Mouse (Mus musculus): ENCODE data around the gene Trub2.

Gene Trub2

DNA sequence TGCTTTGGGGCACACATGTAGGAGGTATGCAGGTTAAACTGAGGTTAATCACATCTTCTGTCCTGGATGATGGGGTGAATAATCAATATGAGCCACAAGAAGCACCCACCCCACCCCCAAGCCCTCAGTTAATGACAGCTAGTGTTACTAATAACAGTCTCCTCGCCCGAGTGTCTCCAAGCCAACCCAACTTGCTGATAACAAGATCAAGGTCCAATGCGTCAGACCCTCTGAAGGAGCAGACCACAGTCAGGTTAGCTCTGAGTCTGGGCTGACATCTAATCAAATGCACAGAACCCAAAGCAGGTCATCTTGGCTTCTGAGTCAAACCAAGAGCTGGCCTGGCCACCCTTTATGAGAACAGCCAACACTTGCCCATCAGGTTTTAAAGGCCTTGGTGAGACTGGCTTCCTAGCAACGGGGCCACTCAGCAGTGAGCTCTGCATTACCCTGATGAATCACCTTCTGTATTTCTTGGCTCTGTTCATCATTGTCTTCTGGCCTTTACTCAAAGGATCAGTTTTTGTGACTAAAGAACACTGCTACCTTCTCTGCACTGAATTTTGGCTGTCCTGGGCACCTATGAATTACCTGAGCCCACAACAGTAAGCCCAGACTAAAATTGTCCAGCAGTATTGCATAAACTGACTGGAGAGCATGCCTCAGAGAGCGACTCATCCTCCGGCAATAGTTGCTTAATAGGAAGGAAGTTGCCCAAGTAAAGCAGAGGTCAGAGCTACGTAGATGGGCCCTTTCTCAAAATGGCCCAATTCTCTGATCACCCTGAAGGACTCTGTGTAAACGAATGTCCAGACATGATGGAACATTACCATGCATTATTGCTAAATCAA lies 16.5 kb downstream of the Trub2 start:
- no peak for DNase-seq

DNA sequence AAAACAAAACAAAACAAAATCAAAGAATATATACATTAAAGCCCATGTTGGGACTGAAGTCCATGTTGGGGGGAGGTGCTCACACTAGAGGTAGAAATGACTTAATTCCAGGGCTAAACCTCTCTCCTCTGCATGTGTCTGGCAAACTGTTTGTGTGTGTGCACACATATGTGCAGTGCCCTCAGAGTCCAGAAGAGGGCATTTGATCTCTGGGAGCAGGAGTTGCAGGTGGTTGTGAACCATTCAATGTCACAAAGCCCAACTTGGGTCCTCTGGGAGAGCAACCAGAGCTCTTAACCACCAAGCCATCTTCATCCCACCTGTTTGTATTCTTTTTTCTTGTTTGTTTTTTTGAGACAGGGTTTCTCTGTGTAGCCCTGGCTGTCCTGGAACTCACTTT lies 18.1 kb downstream of the Trub2 start:
- DNase-seq: no peak

DNA sequence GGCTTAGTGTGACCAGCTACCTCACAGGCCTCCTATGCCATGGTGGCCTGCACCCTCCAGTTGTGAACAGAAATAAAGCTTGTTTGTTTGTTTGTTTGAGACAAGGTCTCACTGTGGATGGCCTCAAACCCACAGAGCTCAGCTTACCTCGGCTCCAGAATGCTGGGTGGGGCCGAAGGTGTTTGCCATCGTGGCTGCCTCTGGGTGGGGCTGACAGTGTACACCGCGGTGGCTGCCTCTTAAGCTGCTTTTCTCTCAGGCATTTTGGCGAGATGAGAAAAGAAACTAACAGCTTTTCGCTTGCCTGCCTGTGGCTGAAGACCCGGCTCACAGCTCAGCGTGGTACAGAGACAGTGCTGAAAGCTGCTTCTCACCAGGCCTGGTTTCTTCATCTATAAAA lies 19.4 kb downstream of the Trub2 start:
- DNase-seq: no peak

DNA sequence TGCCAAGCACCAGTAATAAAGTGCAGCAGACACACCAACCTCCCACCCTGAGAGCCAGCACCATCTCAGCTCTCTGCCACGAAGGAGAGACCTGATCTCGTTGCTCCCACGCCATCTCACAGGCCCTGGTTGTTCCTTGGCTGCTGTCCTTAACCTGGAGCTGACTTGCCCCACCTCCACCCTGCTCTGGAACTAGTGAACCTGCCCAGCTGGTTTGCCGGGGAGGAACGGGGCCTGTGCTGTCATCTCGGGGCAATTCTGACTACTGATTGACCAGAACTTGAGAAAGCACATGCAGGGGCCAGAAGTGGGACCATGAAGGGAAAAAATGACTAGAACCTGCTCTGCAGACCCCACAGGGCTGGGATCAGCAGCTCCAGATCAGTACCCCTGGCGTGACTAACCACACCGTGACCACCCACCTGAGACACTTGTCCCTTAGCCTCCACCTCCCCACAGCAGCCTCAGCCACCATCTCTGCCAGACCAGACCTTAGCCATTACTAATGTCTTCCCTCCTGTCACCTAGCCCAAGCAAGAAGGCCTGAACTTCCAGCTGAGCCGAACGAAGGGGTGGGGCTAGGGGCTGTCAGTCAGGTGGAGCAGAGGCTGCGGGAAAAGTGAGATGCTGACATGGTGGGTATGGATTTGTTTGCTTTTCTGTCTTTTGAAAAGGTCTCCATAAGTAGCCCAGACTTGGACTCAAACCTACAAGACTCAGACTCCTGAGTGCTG lies 20.2 kb downstream of the Trub2 start:
- no peak for DNase-seq

DNA sequence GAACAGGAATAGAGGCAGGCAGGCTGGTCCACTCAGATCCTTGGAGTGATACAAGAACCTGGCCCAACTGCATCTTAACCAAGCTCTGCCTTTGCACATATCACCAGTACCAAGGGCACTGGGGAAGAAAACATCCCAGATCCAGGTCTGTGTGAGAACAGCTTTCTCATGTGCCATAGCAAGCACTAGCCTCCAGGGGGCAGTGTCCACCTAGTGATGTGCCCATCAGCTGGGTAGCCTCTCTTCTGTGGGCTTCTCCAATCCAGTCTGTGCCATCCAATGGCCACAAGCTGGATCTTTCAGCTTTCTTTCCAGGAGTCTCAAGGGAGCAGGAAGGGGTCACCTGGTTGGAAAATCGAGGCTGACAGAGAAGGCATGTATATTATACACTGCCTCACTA lies 23.5 kb downstream of the Trub2 start:
- DNase-seq: peak; percentile 20

DNA sequence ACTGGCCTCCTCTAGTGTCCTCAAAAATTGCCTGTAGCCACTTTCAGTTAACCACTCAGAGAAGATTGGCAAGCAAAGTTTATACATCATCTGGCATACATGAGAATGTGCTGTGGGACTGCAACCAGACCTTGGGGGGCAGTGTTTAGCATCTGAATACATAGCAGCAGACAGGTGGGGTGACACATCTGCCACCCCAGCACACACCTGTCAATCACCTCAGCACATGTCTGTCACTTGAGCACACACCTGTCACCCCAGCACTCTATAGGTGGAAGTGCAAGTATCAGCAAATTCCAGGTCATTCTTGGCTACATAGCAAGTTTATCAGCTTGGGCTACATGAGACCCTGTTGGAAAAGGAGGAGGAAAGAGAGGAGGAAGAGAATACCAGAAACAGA lies 32.6 kb downstream of the Trub2 start:
- DNase-seq: no peak

DNA sequence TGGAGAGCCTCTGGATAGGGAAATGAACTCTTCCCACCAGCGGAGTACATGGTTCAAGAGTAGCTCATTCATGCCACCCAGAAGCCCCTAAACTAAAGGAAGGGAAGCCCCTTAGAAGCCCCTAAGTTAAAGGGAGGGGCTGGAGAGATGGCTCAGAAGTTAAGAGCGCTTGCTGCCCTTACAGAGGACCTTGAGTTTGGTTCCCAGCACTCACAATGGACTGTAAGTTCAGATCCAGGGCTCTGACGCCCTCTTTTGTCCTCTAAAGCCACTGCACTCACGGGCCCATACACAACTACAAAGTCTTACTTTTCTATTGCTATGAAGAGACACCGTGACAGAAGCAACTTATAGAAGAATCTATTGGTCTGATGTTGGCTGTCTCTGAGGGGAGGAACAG lies 35.9 kb downstream of the Trub2 start:
- no peak for DNase-seq

DNA sequence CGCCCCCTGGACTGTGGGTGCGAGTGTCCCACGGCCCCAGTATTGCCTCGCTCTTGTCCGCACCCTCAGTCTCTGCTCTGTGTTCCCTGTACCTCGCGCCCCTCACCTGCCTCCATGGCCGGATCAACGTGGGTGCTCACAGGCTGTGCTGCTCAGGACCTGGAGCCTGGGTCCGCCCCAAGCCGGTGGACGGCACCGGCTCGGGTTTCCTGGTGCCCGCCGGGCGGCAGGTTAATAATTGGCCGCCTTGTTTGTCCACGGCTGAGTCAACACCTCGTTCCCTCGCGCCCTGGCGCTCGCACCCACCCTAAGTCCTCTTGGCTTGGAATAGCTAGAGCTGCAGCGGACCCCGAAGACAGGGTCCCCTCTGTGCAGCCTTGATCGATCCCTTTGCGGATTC lies 36.8 kb downstream of the Trub2 start, which contains the start of gene Gm13420:
Gene Gm13420 (minus strand): TSS at position 189 of the 400 bp plus-strand sequence.
- no peak for DNase-seq

DNA sequence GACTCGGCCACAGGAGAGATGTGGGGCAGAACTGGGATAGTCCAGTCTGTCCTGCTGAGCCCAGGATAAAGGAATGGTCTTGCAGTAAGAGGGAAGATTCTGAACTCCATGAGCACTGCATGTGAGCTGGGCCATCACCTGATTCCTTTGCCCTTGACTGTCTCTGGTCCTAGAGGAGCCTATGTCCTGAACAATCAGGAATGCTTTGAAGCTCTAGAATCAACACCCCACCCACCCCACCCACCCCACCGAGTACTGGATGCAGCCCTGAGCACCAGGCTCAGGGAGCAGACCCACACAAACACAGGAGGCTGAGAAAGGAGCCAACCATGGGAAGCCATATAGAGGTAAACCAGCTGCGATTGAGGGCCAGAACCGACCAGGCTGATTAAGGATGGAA lies 39.8 kb downstream of the Trub2 start:
- DNase-seq: no peak

DNA sequence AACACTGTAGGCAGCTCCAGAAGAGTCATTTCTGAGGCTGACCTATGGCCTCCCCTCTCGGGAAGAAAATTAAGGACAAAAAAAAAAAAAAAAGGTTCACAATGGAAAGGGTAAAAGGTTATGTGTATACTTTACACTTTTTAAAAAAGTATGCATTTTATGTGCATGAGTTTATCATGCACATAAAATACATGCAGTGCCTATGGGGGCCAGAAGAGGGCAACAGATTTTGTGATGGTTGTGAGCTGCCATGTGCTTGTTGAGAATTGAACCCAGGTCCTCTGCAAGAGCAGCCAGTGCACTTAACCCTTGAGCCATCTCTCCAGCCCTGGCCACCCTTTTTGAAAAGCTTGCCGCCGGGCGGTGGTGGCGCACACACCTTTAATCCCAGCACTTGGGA lies 40.5 kb downstream of the Trub2 start:
- DNase-seq: no peak

DNA sequence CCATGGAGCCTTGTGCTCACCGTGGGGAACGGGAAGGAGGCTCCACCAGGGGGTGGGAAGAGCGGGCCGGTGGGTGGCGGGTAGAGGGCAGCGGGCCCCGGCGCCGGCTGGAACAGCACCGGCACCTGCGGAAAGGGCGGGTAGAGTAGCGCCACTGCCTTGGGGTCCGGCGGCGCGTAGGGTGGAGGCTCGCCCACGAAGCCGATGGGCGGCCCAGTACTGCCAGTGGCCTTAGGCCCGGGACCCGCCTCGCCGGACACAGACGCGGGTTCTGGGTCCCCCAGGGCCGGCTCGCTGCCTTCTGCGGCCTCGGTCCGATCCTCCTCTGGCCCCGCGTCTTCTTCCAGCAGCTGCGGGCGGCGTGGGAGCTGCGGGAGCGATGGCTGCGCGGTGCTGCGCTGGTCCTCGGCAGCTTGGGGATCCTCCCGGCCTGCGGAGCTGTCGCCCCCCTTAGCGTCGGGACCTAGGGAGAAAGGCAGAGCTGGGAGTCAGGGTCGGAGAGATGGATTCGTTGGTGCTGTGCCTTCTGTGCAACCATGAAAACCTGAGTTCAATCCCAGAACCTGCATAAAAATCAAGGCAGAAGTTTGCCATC lies 41.0 kb downstream of the Trub2 start:
- DNase-seq: peak; percentile 37

DNA sequence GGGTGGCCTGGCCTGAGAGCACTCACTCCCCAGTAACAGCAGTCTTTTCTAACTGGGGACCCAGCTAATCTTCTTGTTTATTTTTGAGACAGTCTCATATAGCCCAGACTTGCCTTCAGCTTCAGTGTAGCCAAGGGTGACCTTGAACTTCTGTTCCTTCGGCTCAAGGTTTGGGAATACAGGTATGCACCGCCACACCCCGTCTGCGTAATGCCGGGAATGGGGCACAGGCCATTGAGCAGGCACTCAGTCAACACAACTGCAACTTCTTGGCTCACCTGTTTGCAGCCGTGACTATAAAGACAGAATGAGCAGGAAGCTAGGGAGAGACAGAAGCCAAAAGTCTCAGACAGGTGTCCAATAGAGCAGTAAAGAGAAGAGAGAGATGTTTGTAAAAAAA lies 44.0 kb downstream of the Trub2 start:
- no peak for DNase-seq

DNA sequence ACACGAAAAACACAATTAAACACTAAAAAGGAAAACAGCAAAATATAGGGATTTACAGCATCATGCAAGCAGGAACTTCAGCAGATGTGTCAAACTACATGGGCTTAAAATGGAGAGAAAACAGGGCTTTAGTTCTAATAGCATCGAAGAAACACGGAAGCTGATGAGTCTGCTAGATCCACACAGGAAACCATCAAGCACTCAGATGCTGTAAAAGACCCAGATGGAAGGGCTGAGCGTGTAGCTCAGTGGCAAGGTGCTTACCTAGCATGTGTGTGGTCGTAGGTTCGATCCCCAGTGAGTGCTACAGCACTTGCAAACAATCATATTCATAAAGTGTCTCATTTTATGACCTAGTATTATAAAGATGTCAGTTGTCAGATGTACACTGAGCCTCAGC lies 47.1 kb downstream of the Trub2 start:
- no peak for DNase-seq

DNA sequence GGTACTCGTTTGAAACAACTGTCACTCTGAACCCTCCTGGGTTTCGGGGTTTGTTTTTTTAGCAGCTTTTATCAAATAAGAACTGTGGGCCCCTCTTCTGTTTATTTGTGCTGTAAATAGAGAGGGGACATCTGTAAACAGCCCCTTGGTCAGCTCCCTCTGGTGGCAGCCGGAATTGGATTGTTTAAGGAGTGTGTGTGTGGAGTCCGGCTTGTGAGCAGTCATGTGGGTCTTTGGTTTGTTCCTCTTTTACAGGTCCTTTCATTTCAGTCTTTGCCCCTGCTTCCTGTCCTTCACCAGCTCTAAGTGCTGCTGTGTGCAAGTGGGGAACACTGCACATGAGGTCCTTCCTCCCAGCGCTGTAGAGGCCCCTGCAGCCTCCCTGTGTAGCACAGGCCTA lies 48.9 kb downstream of the Trub2 start:
- DNase-seq: peak; percentile 21

DNA sequence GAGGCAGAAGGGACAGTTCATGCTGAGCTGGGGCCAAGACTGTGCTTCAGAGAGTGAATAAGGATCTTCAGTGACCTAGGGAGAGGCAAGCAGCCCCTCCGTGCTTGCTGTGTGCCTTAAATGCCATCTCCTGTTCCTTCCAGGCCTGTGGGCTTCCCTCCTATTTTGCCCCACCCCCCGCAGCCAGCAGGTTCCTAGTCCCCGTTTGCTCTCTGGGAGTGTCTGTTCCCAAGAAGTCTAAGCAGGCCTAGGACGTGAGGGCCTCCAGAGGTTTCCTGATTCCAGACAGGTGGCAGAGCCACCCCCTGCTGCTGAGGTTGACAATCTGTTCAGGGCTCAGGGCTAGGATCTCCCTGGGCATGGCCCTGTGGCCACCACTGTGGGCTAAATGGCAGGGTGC lies 49.5 kb downstream of the Trub2 start:
- no peak for DNase-seq

DNA sequence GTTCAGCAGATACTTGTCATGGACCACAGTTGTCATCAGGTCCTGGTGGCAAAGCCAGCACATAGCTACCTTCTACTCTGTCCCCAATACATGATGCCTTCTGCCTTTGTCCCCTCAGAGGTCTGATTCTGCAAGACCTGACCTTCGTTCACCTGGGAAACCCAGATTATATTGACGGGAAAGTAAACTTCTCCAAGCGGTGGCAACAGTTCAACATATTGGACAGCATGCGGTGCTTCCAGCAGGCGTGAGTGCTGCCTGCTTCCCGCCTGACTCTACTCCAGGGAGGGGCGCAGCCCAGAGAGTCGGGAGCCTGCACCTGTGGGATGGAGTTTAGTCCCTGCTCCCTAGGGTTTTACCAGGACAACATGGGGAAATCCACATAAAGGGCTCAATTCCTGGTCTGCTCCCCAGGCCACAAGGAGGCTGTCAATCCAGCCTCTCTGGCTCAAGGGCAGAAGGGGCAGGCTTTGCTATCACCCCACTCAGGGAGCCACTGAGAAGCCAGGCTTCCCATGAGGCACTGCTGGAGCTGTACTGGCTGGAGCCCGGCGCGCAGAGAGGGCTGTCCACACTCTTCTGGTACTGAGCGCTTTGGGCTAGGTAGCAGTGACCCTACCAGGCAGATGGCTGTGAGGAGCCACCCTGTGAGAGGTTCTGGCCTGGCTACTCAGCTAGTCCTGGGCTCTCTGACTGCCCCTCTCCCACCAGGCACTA lies 50.9 kb downstream of the Trub2 start:
- DNase-seq: no peak

DNA sequence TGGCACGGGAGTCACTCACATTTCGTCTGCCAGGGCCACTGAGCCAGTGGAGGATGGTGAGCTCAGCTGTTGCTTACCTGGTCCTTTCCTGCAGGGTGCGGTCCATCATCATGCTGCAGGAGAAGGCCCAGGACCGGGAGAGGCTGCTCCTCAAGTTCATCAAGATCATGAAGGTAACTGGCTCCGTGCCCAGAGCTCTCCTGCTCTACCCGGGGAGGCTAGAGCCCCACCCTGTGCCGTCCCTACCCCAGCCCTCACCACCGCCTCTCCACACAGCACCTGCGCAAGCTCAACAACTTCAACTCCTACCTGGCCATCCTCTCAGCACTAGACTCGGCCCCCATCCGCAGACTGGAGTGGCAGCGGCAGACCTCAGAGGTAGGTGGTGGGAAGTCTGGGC lies 52.6 kb downstream of the Trub2 start:
- no peak for DNase-seq

DNA sequence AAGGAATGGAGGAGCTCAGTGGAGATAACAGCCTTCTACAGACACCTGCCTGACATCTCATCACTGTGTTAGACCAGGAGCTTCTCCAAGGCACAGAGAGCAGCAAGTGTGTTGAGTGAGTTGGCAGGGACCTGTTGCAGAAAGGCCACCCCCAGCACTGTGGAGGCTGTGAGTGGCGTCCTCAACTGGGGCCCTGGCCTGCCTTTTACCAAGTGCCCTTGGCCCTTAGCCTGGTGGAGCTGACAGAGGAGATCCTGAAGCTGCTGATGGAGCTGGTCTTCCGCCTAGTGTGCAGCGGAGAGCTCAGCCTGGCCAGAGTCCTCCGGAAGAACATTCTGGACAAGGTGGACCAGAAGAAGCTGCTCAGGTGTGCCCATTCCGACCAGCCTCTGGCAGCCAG lies 55.0 kb downstream of the Trub2 start:
- no peak for DNase-seq

DNA sequence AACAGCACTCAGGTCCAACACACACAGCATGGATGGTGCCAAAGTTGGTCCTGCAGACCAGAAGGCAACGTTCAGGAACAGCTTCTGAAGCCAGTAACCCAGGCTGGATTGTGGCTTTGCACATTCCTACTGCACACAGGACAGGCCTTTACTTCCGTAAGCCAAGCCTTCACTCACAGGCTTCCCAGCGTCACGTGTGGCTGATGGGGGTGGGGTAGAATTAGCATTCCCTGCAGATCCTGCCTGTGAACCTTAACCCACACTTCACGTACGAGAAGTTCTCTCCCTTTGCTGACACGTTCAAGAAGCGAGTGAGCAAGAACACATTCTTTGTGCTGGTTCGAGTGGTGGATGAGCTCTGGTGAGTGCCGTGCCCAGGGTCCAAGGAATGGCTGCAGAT lies 55.7 kb downstream of the Trub2 start:
- no peak for DNase-seq

DNA sequence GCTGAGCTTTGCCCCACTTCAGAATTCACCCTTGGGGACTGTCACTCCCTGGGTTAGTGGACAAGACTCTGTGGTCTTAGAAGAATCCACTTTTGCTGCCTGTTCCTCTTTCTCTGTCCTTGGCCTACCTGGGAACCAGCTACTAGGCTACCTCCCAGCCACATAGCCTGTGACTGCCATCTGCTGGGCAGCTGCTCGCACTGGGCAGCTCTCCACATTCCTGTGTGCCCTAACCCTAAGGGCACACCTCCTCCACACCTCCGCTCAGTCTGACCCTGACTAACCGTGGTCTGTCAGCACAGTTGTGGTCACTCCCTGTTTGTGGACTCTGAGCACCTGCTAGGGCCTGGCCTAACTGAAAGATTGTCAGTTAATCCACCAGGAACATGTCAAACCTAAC lies 56.8 kb downstream of the Trub2 start:
- DNase-seq: no peak

DNA sequence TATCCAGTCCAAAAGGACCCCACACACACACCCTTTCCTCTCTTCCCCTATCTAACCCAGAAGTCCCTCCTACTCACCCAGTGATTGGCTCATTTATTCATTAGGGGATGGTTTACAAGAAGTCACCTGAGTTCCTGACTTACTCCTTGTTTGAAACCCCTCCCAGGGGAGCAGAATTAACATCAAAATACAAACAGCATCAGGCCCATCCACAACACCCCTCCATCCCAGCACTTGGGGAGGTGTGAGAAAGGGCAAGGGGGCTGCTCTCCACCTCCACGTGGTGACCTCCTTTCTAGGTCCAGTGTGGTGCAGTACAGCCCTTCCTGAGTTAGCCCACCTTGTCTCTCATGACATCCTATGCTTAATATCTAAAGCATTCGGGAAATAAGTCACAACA lies 58.8 kb downstream of the Trub2 start:
- DNase-seq: no peak

DNA sequence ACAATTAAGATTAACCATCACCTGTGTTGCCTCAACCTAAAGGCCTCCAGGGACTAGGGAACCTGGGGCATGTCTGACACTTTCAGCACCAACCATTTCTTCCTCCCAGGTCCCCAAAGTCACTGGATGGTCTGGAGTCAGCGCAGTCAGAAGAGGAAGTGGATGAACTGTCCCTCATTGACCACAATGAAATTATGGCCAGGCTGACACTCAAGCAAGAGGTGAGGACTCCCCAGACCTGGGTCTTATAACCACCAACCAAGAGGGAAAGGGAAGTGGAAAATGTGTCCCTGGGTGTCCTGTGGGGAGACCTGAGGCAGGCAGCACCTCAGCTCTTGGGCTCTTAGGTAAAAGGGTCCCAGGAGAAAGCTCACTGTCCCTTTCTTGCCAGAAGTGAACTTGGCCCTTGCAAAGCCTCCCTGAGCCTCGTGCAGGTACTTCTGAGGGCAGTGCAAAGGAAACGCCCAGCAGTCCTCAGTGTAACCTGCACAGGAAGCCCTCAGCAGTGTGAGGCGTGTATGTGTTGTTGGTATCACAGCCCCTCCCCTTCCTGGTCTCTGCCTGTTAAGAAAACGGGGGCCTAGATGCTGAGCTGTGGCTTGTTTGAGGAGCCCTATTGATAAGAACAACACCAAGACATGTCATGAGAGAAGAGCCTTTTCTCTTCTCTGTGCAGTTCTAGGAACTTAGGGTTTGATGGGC lies 63.5 kb downstream of the Trub2 start:
- DNase-seq: no peak

DNA sequence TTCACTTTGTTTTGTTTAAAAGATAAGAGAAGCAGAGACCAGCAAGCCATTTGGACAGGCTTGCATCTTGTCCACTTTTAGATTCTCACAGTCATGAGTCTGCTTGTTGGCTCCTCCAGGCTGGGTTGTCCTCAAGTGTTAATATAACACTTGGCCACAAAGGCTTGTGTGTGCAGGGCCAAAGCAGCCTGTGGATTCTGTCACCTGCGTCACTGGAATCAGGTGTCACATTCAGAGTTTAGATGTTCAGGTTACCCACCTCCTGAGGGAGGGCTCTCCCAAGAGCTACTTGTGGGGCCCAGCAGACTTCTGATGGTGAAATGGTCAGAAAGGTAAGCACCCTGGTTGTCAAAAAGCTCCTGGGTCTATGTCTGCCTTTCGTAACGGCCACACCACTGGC lies 65.2 kb downstream of the Trub2 start:
- DNase-seq: no peak

Data from right cerebral cortex, postnatal 25 days (tissue).